Mouse (Mus musculus): ENCODE results near the gene Prps1l3. TPM values are rescaled to one million over a fixed set of nuclear protein-coding genes. Genes with fewer than 3 reads are reported as not detected.

The Prps1l3 gene
- polyA plus RNA-seq, 1 experiment = not detected

DNA sequence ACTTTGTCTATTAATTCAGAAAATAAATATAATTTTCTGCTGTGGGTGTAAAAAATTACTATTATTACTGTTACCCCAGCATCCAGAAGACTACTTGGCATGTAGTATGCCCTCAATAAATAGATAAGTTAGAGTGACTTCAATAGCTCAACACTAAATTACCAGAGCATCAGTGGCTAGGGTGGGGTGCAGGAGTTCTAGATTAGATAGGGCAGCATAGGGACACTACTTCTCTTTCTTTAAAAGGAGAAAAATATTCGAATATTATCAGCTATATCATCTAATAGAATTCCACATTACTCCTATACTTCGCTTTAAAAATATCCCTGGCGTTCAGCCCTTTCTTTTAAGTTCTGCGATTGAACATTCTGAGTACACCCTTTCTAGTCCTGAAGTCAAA lies 509 bp upstream of the Prps1l3 start:
- H3K4me3 ChIP-seq (ENCODE audit: insufficient read depth, low read depth, low read length) = peak overlapping the region; percentile 75
- no peak for TF ChIP-seq POLR2A (IDR thresholded peaks at IDR 0.05; ENCODE audit: insufficient read depth, low read depth, low read length)
- TF ChIP-seq CTCF (IDR thresholded peaks at IDR 0.05; ENCODE audit: insufficient read depth, low read depth, low read length) = no peak
- H3K4me1 ChIP-seq (ENCODE audit: control insufficient read depth, insufficient read depth, low read length) = no peaks in the 10 kb centered on the region
- peak overlapping the region; percentile 71; the same call in 1 of the 2 replicates for H3K27ac ChIP-seq (ENCODE audit: insufficient read depth, low read depth, low read length)
- WGBS = 15% methylated on average over 4 of the region's 4 CpGs

DNA sequence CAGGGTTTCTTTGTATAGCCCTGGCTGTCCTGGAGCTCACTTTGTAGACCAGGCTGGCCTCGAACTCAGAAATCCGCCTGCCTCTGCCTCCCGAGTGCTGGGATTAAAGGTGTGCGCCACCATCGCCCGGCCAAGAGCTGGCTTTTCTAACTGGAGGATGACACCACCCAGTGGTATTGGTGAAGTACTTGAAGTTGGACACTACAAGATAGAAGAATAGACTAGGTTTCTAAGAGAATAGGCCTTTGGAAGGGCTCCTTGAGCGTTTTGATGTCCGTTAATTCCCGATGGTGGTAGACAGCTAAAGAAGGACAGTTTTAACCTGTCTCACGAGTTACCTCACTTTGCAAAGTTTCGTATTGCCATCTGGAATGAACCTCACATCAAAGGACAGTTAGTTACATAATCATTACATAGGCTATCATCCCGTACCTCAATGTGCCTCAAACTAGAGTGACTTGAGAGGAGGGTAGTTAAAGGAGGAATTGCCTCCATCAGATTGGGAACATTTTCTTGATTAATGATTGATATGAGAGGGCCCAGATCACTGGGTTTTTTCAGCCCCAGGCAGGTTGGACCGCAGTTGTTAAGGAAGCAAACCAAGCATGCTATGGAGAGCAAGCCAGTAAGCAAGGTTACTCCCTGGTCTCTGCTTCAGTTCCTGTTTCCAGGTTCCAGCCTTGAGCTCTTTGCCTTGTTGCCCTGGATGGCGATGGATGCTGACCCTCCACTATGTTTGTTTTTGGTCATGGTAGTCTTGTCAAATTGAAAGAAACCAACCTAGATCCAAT lies 1.1 kb downstream of the Prps1l3 start:
- Histone ChIP-seq H3K4me1 (ENCODE audit: control insufficient read depth, insufficient read depth, low read length) (no peaks in the 10 kb centered on the region), H3K27ac (ENCODE audit: insufficient read depth, low read depth, low read length) (no peak overlapping the region), H3K4me3 (ENCODE audit: insufficient read depth, low read depth, low read length) (peak overlapping the region; percentile 75; the same call in 1 of the 2 replicates)
- 74% methylated on average over 14 of the region's 14 CpGs for WGBS
- TF ChIP-seq CTCF (IDR thresholded peaks at IDR 0.05; ENCODE audit: insufficient read depth, low read depth, low read length) (no peak), POLR2A (IDR thresholded peaks at IDR 0.05; ENCODE audit: insufficient read depth, low read depth, low read length) (no peak)

DNA sequence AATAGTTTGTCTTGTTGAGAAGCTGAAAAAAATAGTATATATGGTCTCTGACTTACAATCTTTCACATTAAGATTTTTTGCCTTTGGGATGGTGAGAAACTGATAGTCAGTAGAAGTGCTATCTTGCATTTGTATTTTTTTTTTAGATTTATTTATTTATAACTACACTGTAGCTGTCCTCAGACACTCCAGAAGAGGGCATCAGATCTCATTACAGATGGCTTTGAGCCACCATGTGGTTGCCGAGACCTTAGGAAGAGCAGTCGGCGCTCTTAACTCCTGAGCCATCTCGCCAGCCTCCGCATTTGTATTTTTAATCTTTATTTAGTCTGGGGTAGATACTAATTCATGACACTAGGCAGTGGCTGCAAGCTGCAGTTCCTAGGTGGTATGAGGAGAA lies 3.2 kb downstream of the Prps1l3 start:
- no peak for TF ChIP-seq POLR2A (IDR thresholded peaks at IDR 0.05; ENCODE audit: insufficient read depth, low read depth, low read length)
- TF ChIP-seq CTCF (IDR thresholded peaks at IDR 0.05; ENCODE audit: insufficient read depth, low read depth, low read length) = no peak
- 86% methylated on average over 5 of the region's 5 CpGs for WGBS
- no peak overlapping the region for H3K27ac ChIP-seq (ENCODE audit: insufficient read depth, low read depth, low read length)
- no peaks in the 10 kb centered on the region for H3K4me1 ChIP-seq (ENCODE audit: control insufficient read depth, insufficient read depth, low read length)
- H3K4me3 ChIP-seq (ENCODE audit: insufficient read depth, low read depth, low read length) = no peak overlapping the region

DNA sequence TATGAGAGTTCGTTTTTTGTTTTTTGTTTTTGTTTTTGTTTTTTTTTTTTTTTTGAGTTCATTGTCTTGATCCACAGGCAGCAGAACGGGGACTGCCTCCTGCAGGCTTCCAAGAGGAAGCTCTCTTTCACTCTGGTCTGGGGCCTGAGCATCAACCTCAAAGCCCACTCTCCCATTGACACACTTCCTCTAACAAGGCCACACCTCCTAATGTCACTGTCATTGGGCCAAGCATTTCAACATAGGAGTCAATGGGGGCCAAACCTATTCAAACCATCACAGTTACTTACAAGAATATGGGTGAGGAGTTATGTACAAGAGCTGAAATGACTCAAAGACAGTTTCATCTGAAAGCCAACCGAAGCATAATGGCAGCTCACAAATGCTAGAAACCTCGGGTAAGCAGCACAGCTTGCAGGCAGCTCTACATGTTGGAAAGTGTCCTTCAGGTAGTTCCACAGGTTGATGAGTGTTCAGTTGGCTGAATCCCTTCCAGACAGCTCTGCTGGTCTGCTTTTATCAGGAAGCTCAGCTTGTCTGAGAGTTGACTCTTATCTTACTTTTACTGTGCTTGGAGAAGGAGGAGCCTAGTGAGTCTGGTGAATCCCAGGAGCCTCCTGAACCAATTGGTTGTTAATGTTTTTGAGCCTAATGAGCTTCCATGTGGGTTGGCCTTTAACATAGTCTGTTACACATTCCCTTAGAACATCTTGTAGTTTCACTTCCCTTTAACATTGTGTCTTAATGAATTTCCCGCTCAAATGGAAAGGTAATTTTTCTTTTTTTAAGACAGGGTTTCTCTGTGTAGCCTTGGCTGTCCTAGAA lies 13.7 kb downstream of the Prps1l3 start:
- Histone ChIP-seq H3K4me3 (ENCODE audit: insufficient read depth, low read depth, low read length) (no peak overlapping the region), H3K27ac (ENCODE audit: insufficient read depth, low read depth, low read length) (no peak overlapping the region), H3K4me1 (ENCODE audit: control insufficient read depth, insufficient read depth, low read length) (no peaks in the 10 kb centered on the region)
- WGBS = 93% methylated on average over 5 of the region's 5 CpGs
- TF ChIP-seq CTCF (IDR thresholded peaks at IDR 0.05; ENCODE audit: insufficient read depth, low read depth, low read length) (no peak), POLR2A (IDR thresholded peaks at IDR 0.05; ENCODE audit: insufficient read depth, low read depth, low read length) (no peak)

DNA sequence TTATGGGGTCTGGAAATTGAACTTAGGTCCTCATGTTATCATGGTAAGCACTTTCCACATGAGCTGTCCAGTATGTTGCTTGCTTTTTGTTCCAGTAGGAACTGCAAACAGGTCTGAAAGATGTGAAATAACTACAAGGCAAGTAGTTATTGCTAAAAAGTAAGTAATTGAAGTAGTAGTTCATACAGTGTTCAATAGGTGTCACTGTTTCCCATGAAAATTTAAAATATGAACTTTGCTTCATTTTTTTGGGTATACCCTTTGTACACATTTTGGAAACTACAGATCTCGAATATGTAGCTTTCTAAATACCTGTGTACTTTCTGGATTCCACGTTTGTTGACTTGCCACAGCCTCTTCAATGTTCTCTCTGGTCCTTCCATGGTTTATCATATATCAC lies 28.4 kb downstream of the Prps1l3 start:
- H3K4me3 ChIP-seq (ENCODE audit: insufficient read depth, low read depth, low read length) = no peak overlapping the region
- TF ChIP-seq CTCF (IDR thresholded peaks at IDR 0.05; ENCODE audit: insufficient read depth, low read depth, low read length) (no peak), POLR2A (IDR thresholded peaks at IDR 0.05; ENCODE audit: insufficient read depth, low read depth, low read length) (no peak)
- 50% methylated on average over 2 of the region's 2 CpGs for WGBS
- no peak overlapping the region for H3K27ac ChIP-seq (ENCODE audit: insufficient read depth, low read depth, low read length)
- H3K4me1 ChIP-seq (ENCODE audit: control insufficient read depth, insufficient read depth, low read length) = no peaks in the 10 kb centered on the region

DNA sequence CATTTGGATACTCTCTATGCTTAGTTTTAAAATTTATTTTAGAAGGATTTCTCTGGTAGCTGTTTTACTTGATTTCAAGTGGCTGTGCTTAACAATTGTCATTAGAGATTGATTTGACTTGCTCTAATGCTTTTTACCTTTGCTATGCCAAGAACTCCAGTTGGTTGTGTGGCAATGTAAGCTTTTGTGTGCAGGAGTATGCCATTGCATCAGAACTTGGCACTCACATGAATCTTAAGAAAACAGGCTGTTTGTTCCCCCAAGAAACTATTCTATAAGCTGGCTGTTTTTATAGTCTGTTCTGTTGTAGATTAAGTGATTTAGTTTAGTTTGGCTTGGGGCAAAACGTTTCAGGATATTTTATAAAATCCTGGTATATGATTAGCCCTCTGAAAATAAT lies 45.2 kb downstream of the Prps1l3 start:
- 14% methylated on average over 1 of the region's 1 CpGs for WGBS
- TF ChIP-seq CTCF (IDR thresholded peaks at IDR 0.05; ENCODE audit: insufficient read depth, low read depth, low read length) (no peak), POLR2A (IDR thresholded peaks at IDR 0.05; ENCODE audit: insufficient read depth, low read depth, low read length) (no peak)

DNA sequence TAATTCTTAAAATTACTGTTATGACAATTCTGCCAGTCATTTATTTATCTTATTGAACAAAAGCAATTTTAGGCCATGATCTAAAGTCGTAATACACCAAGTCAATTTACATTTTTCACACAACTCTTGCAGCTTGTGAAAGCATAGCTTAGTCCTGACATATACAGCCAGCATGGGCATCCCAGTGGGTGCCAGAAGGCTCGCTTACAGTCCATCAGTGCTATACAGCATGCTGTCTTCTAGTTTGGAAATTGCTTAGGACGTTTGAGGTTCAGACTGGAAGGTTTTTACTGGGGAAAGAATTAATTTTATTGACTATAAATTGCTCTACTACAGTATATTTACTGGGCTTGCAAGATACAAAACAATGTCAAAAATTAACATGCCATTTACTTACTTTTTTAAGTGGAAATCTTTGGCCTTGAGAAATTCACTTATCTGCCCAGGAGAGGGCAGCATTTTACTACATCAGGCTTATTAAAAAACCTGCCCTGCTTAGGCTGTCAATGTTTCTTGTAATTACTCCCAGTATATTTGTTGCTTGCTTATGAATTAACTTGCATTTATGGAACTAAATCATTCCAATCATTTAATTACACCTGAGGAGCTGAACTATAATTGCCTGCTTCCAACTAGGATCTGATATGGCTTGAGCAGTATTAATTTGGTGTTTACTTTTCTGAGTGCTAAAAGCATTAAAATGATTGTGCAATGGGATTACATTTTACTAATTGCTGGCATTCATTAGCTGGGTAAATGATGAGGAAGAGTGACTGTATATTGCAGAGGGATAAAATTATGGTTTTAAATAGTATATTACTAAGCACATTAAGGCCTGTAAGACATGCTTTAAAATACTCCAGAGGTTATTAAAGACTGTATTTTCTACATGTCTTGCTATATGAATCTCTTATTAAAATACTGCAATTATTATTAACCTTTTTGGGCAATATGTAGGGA lies 51.2 kb downstream of the Prps1l3 start:
- TF ChIP-seq POLR2A (IDR thresholded peaks at IDR 0.05; ENCODE audit: insufficient read depth, low read depth, low read length) (no peak), CTCF (IDR thresholded peaks at IDR 0.05; ENCODE audit: insufficient read depth, low read depth, low read length) (no peak)
- Histone ChIP-seq H3K4me3 (ENCODE audit: insufficient read depth, low read depth, low read length) (no peak overlapping the region), H3K4me1 (ENCODE audit: control insufficient read depth, insufficient read depth, low read length) (no peaks in the 10 kb centered on the region), H3K27ac (ENCODE audit: insufficient read depth, low read depth, low read length) (no peak overlapping the region)
- WGBS = 64% methylated on average over 3 of the region's 3 CpGs

More for the DNA sequence above, 45.2 kb downstream of the Prps1l3 start:
- Histone ChIP-seq H3K4me1 (ENCODE audit: control insufficient read depth, insufficient read depth, low read length) (no peaks in the 10 kb centered on the region), H3K4me3 (ENCODE audit: insufficient read depth, low read depth, low read length) (no peak overlapping the region), H3K27ac (ENCODE audit: insufficient read depth, low read depth, low read length) (no peak overlapping the region)

DNA sequence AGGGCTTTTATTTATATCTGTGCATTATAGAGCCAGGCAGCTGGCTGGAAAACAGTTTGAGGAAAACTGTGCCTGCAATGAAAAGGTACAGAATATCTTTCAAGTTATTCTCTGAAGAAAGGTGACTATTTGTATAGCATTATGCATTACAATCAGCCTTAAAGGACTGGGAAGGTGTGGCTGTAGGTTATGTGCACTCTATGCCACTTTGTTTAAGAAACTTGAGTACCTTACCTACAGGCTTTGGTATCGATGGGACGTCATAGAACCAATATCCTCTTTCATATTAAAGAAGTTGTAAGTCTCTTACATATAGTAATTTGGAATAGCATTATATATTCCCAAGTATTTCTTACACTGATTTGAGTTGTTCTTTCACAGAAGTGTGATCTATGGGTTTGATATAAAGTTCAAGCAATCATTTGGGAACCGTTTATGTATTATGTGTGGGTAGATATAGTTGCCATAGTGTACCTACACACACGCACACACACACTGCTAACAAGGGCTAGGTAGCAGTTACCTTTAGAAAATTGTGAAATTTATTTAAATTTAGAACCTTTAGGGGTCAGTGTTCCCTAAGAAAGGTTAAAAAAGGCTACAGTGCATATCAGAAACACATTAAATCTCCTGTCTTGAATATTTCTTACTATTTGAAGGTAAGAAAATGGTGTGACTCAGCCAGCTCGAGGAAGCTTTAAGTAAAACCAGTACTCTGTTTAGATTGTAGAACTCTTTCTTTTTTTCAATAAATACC lies 55.3 kb downstream of the Prps1l3 start:
- 90% methylated on average over 5 of the region's 5 CpGs for WGBS
- Histone ChIP-seq H3K4me1 (ENCODE audit: control insufficient read depth, insufficient read depth, low read length) (no peaks in the 10 kb centered on the region), H3K4me3 (ENCODE audit: insufficient read depth, low read depth, low read length) (no peak overlapping the region), H3K27ac (ENCODE audit: insufficient read depth, low read depth, low read length) (no peak overlapping the region)
- TF ChIP-seq CTCF (IDR thresholded peaks at IDR 0.05; ENCODE audit: insufficient read depth, low read depth, low read length) (no peak), POLR2A (IDR thresholded peaks at IDR 0.05; ENCODE audit: insufficient read depth, low read depth, low read length) (no peak)

Other genes starting within 250 kb of the Prps1l3 start
- gene Slc25a21, start 32.9 kb upstream of the Prps1l3 start, polyA plus RNA-seq (2012; ENCODE audit: insufficient read depth, insufficient read length, low replicate concordance, missing spikeins) = not detected in 2 replicates
- gene Mipol1, start within 50 bp of the Prps1l3 start, polyA plus RNA-seq (2012; ENCODE audit: insufficient read depth, insufficient read length, low replicate concordance, missing spikeins) = not detected in 2 replicates